Mouse (Mus musculus): ENCODE data around the gene Oxsm. TPM values are rescaled to one million over a fixed set of nuclear protein-coding genes. Genes with fewer than 3 reads are reported as not detected.

The Oxsm gene
- total RNA-seq, 1 experiment from 2014 or later, result 11.8 TPM

GRCm38 (mm10) chr14:16242947-16243602, 6.5 kb downstream of the Oxsm start:
- peak; percentile 74 for ATAC-seq (replicated peaks; ENCODE audit: low read depth, poor library complexity, severe bottlenecking)

GRCm38 (mm10) chr14:16242193-16242815, 7.3 kb downstream of the Oxsm start:
- ATAC-seq (replicated peaks; ENCODE audit: low read depth, poor library complexity, severe bottlenecking), result no peak

GRCm38 (mm10) chr14:16236466-16236865, 13.1 kb downstream of the Oxsm start:
- no peak for ATAC-seq (replicated peaks; ENCODE audit: low read depth, poor library complexity, severe bottlenecking)

GRCm38 (mm10) chr14:16233515-16233914, 16.1 kb downstream of the Oxsm start:
- no peak for ATAC-seq (replicated peaks; ENCODE audit: low read depth, poor library complexity, severe bottlenecking)

GRCm38 (mm10) chr14:16230581-16230980, 19.0 kb downstream of the Oxsm start:
- ATAC-seq (replicated peaks; ENCODE audit: low read depth, poor library complexity, severe bottlenecking), result no peak

- ATAC-seq (replicated peaks; ENCODE audit: low read depth, poor library complexity, severe bottlenecking), result no peak
Observed at GRCm38 (mm10) chr14:16229395-16229794, 20.2 kb downstream of the Oxsm start.

- ATAC-seq (replicated peaks; ENCODE audit: low read depth, poor library complexity, severe bottlenecking), result peak; percentile 85
Observed at GRCm38 (mm10) chr14:16219015-16219414, 30.6 kb downstream of the Oxsm start.

GRCm38 (mm10) chr14:16207722-16208121, 41.9 kb downstream of the Oxsm start:
- ATAC-seq (replicated peaks; ENCODE audit: low read depth, poor library complexity, severe bottlenecking), result no peak

GRCm38 (mm10) chr14:16201673-16202072, 47.9 kb downstream of the Oxsm start:
- peak; percentile 72 for ATAC-seq (replicated peaks; ENCODE audit: low read depth, poor library complexity, severe bottlenecking)

GRCm38 (mm10) chr14:16200969-16201638, 48.5 kb downstream of the Oxsm start:
- ATAC-seq (replicated peaks; ENCODE audit: low read depth, poor library complexity, severe bottlenecking), result no peak

GRCm38 (mm10) chr14:16200220-16200912, 49.2 kb downstream of the Oxsm start:
- no peak for ATAC-seq (replicated peaks; ENCODE audit: low read depth, poor library complexity, severe bottlenecking)

GRCm38 (mm10) chr14:16196518-16196917, 53.1 kb downstream of the Oxsm start:
- no peak for ATAC-seq (replicated peaks; ENCODE audit: low read depth, poor library complexity, severe bottlenecking)

GRCm38 (mm10) chr14:16195486-16195885, 54.1 kb downstream of the Oxsm start:
- no peak for ATAC-seq (replicated peaks; ENCODE audit: low read depth, poor library complexity, severe bottlenecking)

GRCm38 (mm10) chr14:16194125-16194524, 55.5 kb downstream of the Oxsm start:
- ATAC-seq (replicated peaks; ENCODE audit: low read depth, poor library complexity, severe bottlenecking), result no peak

GRCm38 (mm10) chr14:16189142-16189541, 60.5 kb downstream of the Oxsm start:
- no peak for ATAC-seq (replicated peaks; ENCODE audit: low read depth, poor library complexity, severe bottlenecking)

Other genes with a start within 250 kb of the Oxsm start
- 38.7 and 42.6 TPM in 2 replicates for gene Ngly1, start 528 bp downstream of the Oxsm start, total RNA-seq (2017)
- gene Top2b, start 115.4 kb upstream of the Oxsm start, total RNA-seq (2017), result 245 and 306 TPM in 2 replicates